Mouse (Mus musculus) small intestine, adult 2 months (tissue): ENCODE measurements around the gene Cfap45. TPM values are rescaled to one million over a fixed set of nuclear protein-coding genes. Genes with fewer than 3 reads are reported as not detected.

Experiments used
- H3K27ac ChIP-seq: fragments of 200-500 bp; 2 replicates; pipeline ENCODE4 v1.5.1; 2012; ENCODE audit warnings: low read depth, low read length, control low read depth, inconsistent platforms; ENCODE audit not compliant: insufficient read depth
- H3K27me3 ChIP-seq: fragments of 200-500 bp; 2 replicates; pipeline ENCODE4 v1.6.1; 2012; ENCODE audit warnings: mild to moderate bottlenecking, moderate library complexity, low read length, inconsistent platforms; ENCODE audit not compliant: control insufficient read depth, insufficient read depth
- H3K36me3 ChIP-seq: fragments of 200-500 bp; 2 replicates; pipeline ENCODE4 v1.6.1; 2012; ENCODE audit warnings: mild to moderate bottlenecking, low read length, control low read depth, inconsistent platforms; ENCODE audit not compliant: control insufficient read depth, insufficient read depth
- H3K4me1 ChIP-seq: fragments of 200-500 bp; 2 replicates; pipeline ENCODE4 v1.6.1; 2012; ENCODE audit warnings: low read length, inconsistent platforms, mixed read lengths; ENCODE audit not compliant: control insufficient read depth, insufficient read depth, insufficient read length
- H3K4me3 ChIP-seq: fragments of 200-500 bp; 2 replicates; pipeline ENCODE4 v1.5.1; 2012; ENCODE audit warnings: low read depth, mild to moderate bottlenecking, control low read depth, inconsistent platforms, low read length, moderate library complexity
- CTCF ChIP-seq: fragments of 200-500 bp; IDR thresholded peaks from 2 replicates; pipeline ENCODE4 v1.5.1; 2012; ENCODE audit warnings: low read depth, mild to moderate bottlenecking, control low read depth, inconsistent platforms, low read length, moderate library complexity, mixed read lengths; ENCODE audit not compliant: insufficient replicate concordance, insufficient read length; ENCODE audit errors: extremely low read depth
- POLR2A ChIP-seq: fragments of 200-500 bp; IDR thresholded peaks from 2 replicates; pipeline ENCODE4 v1.6.1; 2012; ENCODE audit warnings: low read depth, mild to moderate bottlenecking, control low read depth, inconsistent platforms, low read length, moderate library complexity
- WGBS: fragments of 180-500 bp; shearing (Covaris S2); methylation state at CpG from one replicate; pipeline ENCODE4 v1.1.7; 2018; 5-methylcytosine and 5-hydroxymethylcytosine counted together
- polyA plus RNA-seq: library from polyadenylated mRNA; depleted of rRNA; stranded (reverse); fragments of >200 nt; gene quantifications from 2 replicates; pipeline ENCODE4 v1.2.3, GENCODE M21; 2012; rRNA removed

Gene Cfap45
- polyA plus RNA-seq, 1 experiment, result 0.29 TPM

- 76% methylated on average over 6 of the region's 6 CpGs for WGBS
- TF ChIP-seq POLR2A, result no peak
- no peak for TF ChIP-seq CTCF
- Histone ChIP-seq H3K36me3 (no peaks in the 10 kb centered on the region), H3K4me3 (no peak overlapping the region), H3K27ac (no peak overlapping the region), H3K27me3 (no peaks in the 10 kb centered on the region; the same call in 1 of the 2 replicates), H3K4me1 (no peaks in the 10 kb centered on the region)
Measured at GRCm38 (mm10) chr1:172584271-172584670, 63.7 kb downstream of the Cfap45 start.

GRCm38 (mm10) chr1:172585026-172585425, 64.4 kb downstream of the Cfap45 start:
- H3K36me3 ChIP-seq, result no peaks in the 10 kb centered on the region
- no peak overlapping the region for H3K27ac ChIP-seq
- TF ChIP-seq POLR2A (no peak), CTCF (no peak)
- 45% methylated on average over 4 of the region's 4 CpGs for WGBS
- H3K4me1 ChIP-seq, result no peaks in the 10 kb centered on the region
- H3K4me3 ChIP-seq, result no peak overlapping the region
- no peaks in the 10 kb centered on the region; the same call in 1 of the 2 replicates for H3K27me3 ChIP-seq

- H3K27me3 ChIP-seq, result no peaks in the 10 kb centered on the region; the same call in 1 of the 2 replicates
- TF ChIP-seq CTCF (no peak), POLR2A (no peak)
- no peaks in the 10 kb centered on the region for H3K4me1 ChIP-seq
- WGBS, result 30% methylated on average over 26 of the region's 26 CpGs
- no peak overlapping the region for H3K4me3 ChIP-seq
- H3K36me3 ChIP-seq, result no peaks in the 10 kb centered on the region
- no peak overlapping the region for H3K27ac ChIP-seq
Measured at GRCm38 (mm10) chr1:172585612-172586567, 65.3 kb downstream of the Cfap45 start.

- H3K27ac ChIP-seq, result peak within 1 kb of the TSS; percentile 61
- H3K36me3 ChIP-seq, result no peaks in the 10 kb centered on the region
- TF ChIP-seq CTCF, result no peak
- TF ChIP-seq POLR2A, result no peak
- H3K27me3 ChIP-seq, result no peaks in the 10 kb centered on the region; the same call in 1 of the 2 replicates
- WGBS, result 27% methylated on average over 7 of the region's 7 CpGs
- no peaks in the 10 kb centered on the region for H3K4me1 ChIP-seq
- H3K4me3 ChIP-seq, result peak within 1 kb of the TSS; percentile 27; the same call in 1 of the 2 replicates
Measured at GRCm38 (mm10) chr1:172590385-172590784, 69.8 kb downstream of the Cfap45 start, which contains the start of gene Slamf8. TSS of gene Slamf8 (minus strand) at chr1:172590568.

- TF ChIP-seq POLR2A, result no peak
- no peak for TF ChIP-seq CTCF
- Histone ChIP-seq H3K4me1 (no peaks in the 10 kb centered on the region), H3K36me3 (no peaks in the 10 kb centered on the region), H3K4me3 (no peak overlapping the region), H3K27ac (no peak overlapping the region), H3K27me3 (no peaks in the 10 kb centered on the region)
- WGBS, result 73% methylated on average over 3 of the region's 3 CpGs
Measured at GRCm38 (mm10) chr1:172593321-172593720, 72.7 kb downstream of the Cfap45 start.

GRCm38 (mm10) chr1:172593956-172594355, 73.4 kb downstream of the Cfap45 start:
- Histone ChIP-seq H3K27ac (no peak overlapping the region), H3K4me1 (no peaks in the 10 kb centered on the region), H3K27me3 (no peaks in the 10 kb centered on the region), H3K36me3 (no peaks in the 10 kb centered on the region), H3K4me3 (no peak overlapping the region)
- 69% methylated on average over 2 of the region's 2 CpGs for WGBS
- no peak for TF ChIP-seq POLR2A
- TF ChIP-seq CTCF, result no peak

GRCm38 (mm10) chr1:172594495-172594894, 73.9 kb downstream of the Cfap45 start:
- TF ChIP-seq CTCF (peak; percentile 47; the same call in 1 of the 2 replicates), POLR2A (no peak)
- H3K27ac ChIP-seq, result no peak overlapping the region
- H3K4me1 ChIP-seq, result no peaks in the 10 kb centered on the region
- H3K36me3 ChIP-seq, result no peaks in the 10 kb centered on the region
- no peak overlapping the region for H3K4me3 ChIP-seq
- no peaks in the 10 kb centered on the region for H3K27me3 ChIP-seq

Other genes starting within 250 kb of the Cfap45 start
- gene Atp1a2, start 222.7 kb upstream of the Cfap45 start, polyA plus RNA-seq, result 2.7 and 3.5 TPM in 2 replicates
- 0.25 TPM in 1 of 2 replicates, not detected in the other for gene Kcnj9, start 191.5 kb upstream of the Cfap45 start, polyA plus RNA-seq
- gene Kcnj10, start 179.6 kb upstream of the Cfap45 start, polyA plus RNA-seq, result 0.44 and 0.65 TPM in 2 replicates
- 3.5 and 4.8 TPM in 2 replicates for gene Pigm, start 144.3 kb upstream of the Cfap45 start, polyA plus RNA-seq
- 2.1 TPM in 2 replicates for gene Slamf9, start 45.4 kb upstream of the Cfap45 start, polyA plus RNA-seq
- 145 and 516 TPM in 2 replicates for gene Igsf9, start 39.0 kb upstream of the Cfap45 start, polyA plus RNA-seq
- 149 and 284 TPM in 2 replicates for gene Tagln2, start 20.8 kb upstream of the Cfap45 start, polyA plus RNA-seq
- gene Vsig8, start 35.1 kb downstream of the Cfap45 start, polyA plus RNA-seq, result 0.35 and 1.0 TPM in 2 replicates
- gene Slamf8, start 69.8 kb downstream of the Cfap45 start, polyA plus RNA-seq, result 3.1 and 4.4 TPM in 2 replicates
- gene Fcrl6, start 81.8 kb downstream of the Cfap45 start, polyA plus RNA-seq, result not detected in 2 replicates
- 12.6 and 14.4 TPM in 2 replicates for gene Dusp23, start 112.2 kb downstream of the Cfap45 start, polyA plus RNA-seq
- 0.15 TPM in 1 of 2 replicates, not detected in the other for gene Crp, start 177.3 kb downstream of the Cfap45 start, polyA plus RNA-seq